Mouse (Mus musculus) midbrain, embryonic 11.5 days (tissue): ENCODE data around the gene Naa10. TPM values are rescaled to one million over a fixed set of nuclear protein-coding genes. Genes with fewer than 3 reads are reported as not detected.

Source experiments
- ATAC-seq: fragments of 200-750 bp; cut with Nextera tagmentation; 2 replicates; pipeline ENCODE4 v1.8.0; 2017; ENCODE audit warnings: moderate TSS enrichment, moderate library complexity; ENCODE audit not compliant: low FRiP score
- DNase-seq: peaks from one replicate; pipeline ENCODE4 v3.0.0; 2015; ENCODE audit warnings: low spot score; ENCODE audit errors: missing footprints
- H3K27ac ChIP-seq: fragments of 300-500 bp; sonication (generic); 2 replicates; pipeline ENCODE4 v1.5.1; 2014; ENCODE audit warnings: low read depth, low read length
- H3K27me3 ChIP-seq: fragments of 300-500 bp; sonication (generic); 2 replicates; pipeline ENCODE4 v1.6.1; 2014; ENCODE audit warnings: mild to moderate bottlenecking, low read length, moderate library complexity, mixed read lengths; ENCODE audit not compliant: control insufficient read depth, insufficient read depth
- H3K36me3 ChIP-seq: fragments of 300-500 bp; sonication (generic); 2 replicates; pipeline ENCODE4 v1.6.1; 2014; ENCODE audit warnings: mild to moderate bottlenecking, low read length, moderate library complexity, mixed read lengths; ENCODE audit not compliant: control insufficient read depth, insufficient read depth
- H3K4me1 ChIP-seq: fragments of 300-500 bp; sonication (generic); 2 replicates; pipeline ENCODE4 v1.6.1; 2014; ENCODE audit warnings: low read length; ENCODE audit not compliant: control insufficient read depth, insufficient read depth
- H3K4me2 ChIP-seq: fragments of 300-500 bp; sonication (generic); 2 replicates; pipeline ENCODE4 v1.6.1; 2014; ENCODE audit warnings: mild to moderate bottlenecking, moderate library complexity
- H3K4me3 ChIP-seq: fragments of 300-500 bp; sonication (generic); 2 replicates; pipeline ENCODE4 v1.5.1; 2014; ENCODE audit warnings: low read depth, low read length
- H3K9ac ChIP-seq: fragments of 300-500 bp; sonication (generic); 2 replicates; pipeline ENCODE4 v1.6.1; 2014; ENCODE audit warnings: low read length
- H3K9me3 ChIP-seq: fragments of 300-500 bp; sonication (generic); 2 replicates; pipeline ENCODE4 v1.6.1; 2016; ENCODE audit warnings: low read length; ENCODE audit not compliant: control insufficient read depth
- WGBS: fragments of 180-500 bp; shearing (Covaris S2); extraction: QIAGEN DNeasy Blood & Tissue Kit; methylation state at CpG from one replicate; pipeline ENCODE4 v1.1.7; 2014; 5-methylcytosine and 5-hydroxymethylcytosine counted together
- polyA plus RNA-seq: library from polyadenylated mRNA; unstranded; fragments of >200 nt; fragmentation: Nextera tagmentation; extraction: Ambion mirVana; gene quantifications from 2 replicates; pipeline ENCODE4 v1.2.1, GENCODE M21; 2014

Gene Naa10
- polyA plus RNA-seq, 1 experiment from 2014 or later = 117 TPM

DNA sequence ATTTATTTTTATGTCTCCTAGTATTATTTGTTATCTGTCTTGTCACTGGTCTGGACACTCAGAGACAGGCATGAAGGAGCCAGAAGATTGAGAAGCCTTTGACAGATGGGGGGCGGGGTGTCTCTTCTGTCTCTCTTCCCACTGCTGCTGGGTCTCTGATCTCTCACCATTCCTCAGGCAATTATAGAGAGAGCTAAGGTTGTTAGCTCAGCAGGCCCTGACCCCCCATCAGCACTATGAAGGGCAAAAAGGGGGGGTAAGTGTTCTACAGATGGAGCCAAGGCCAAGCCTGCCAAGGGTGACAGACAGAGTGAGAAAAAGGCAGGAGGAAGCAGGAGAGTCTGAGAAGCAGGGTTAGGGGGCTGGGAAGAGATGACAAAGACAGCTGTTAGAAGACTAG lies 49.8 kb downstream of the Naa10 start:
- ATAC-seq = no peak

DNA sequence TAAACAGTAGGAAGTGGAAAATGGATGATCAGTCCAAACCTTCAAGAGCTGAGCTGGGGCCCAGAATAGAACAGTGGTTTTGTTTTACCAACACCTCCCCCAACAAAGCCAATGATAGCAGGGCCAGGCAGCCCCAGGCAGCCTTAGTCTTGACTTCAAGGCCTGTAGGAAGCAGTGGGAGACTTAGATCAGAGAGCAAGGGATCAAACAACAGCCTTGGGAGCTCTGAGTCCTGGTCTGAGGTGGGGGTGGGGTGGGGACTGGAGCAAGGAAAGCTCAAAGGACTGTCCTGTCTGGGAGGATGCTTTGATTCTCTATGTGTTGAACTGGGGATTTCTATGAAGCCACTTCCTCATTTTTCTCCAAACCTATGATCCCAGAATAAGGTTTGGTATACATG lies 50.3 kb downstream of the Naa10 start:
- H3K27ac ChIP-seq = no peak overlapping the region
- no peak overlapping the region for H3K4me3 ChIP-seq
- ATAC-seq (no peak), DNase-seq (no peak)
- H3K4me1 ChIP-seq = 0 out of 2 replicates have a peak, but pooled peaks cover 3% of the 10 kb centered on the region
- H3K36me3 ChIP-seq = no peaks in the 10 kb centered on the region
- no peaks in the 10 kb centered on the region for H3K9me3 ChIP-seq
- H3K9ac ChIP-seq = no peak overlapping the region
- H3K27me3 ChIP-seq = no peaks in the 10 kb centered on the region
- H3K4me2 ChIP-seq = no peak overlapping the region

More for the DNA sequence above, 49.8 kb downstream of the Naa10 start:
- DNase-seq = no peak
- H3K27me3 ChIP-seq = no peaks in the 10 kb centered on the region
- H3K9ac ChIP-seq = no peak overlapping the region
- no peak overlapping the region for H3K27ac ChIP-seq
- no peaks in the 10 kb centered on the region for H3K36me3 ChIP-seq
- no peak overlapping the region for H3K4me2 ChIP-seq
- WGBS = 71% methylated on average over 1 of the region's 1 CpGs
- H3K4me3 ChIP-seq = no peak overlapping the region
- H3K4me1 ChIP-seq = 0 out of 2 replicates have a peak, but pooled peaks cover 3% of the 10 kb centered on the region
- no peaks in the 10 kb centered on the region for H3K9me3 ChIP-seq

DNA sequence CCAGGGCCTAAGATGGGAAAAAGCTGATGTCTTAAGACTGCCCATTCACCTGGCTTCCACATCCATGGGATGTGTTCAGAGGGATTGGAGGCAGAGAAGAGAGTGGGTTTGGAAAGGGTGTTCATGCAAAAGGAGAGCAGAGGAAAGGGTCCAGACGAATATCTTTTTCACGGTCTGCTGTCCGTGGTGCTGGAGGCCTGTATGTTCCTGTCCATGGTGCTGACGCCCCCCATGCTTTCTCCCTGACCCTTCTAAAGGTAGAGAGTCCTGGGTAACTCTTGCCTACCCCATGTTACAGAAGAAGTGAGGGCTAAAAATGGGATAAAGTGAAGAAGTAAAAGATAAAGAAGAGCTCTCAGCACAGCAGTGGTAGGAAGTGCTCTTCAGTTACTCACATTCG lies 52.4 kb downstream of the Naa10 start:
- H3K9ac ChIP-seq = no peak overlapping the region
- H3K4me1 ChIP-seq = peaks cover 9% of the 10 kb centered on the region
- H3K4me2 ChIP-seq = no peak overlapping the region
- no peaks in the 10 kb centered on the region for H3K36me3 ChIP-seq
- H3K27ac ChIP-seq = no peak overlapping the region
- H3K9me3 ChIP-seq = no peaks in the 10 kb centered on the region
- ATAC-seq (no peak), DNase-seq (peak; percentile 87)
- 12% methylated on average over 5 of the region's 5 CpGs for WGBS
- no peaks in the 10 kb centered on the region for H3K27me3 ChIP-seq
- H3K4me3 ChIP-seq = no peak overlapping the region

DNA sequence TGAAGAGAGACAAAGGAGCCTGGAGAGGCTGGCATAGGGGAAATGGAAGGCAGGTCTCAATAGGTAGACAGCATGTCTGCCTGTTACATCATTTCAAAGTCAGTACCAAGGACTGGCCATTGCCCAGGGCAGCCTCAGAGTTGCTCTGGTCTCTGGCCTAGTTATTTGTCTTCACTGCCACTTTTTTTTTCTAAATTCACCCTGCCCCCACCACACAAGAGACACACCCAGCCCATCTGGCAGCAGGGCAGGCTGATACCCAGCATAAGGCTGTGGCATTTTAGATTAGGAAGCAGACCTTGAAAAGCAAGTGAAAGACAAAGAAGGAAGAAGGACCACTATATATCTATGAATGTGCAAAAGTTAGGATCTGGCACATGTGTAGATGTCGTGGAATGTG lies 53.9 kb downstream of the Naa10 start:
- Histone ChIP-seq H3K4me2 (no peak overlapping the region), H3K36me3 (no peaks in the 10 kb centered on the region), H3K4me3 (no peak overlapping the region), H3K27ac (peak overlapping the region; percentile 22; the same call in 1 of the 2 replicates), H3K4me1 (peaks cover 9% of the 10 kb centered on the region), H3K9ac (no peak overlapping the region), H3K27me3 (no peaks in the 10 kb centered on the region), H3K9me3 (no peaks in the 10 kb centered on the region)
- ATAC-seq (no peak), DNase-seq (no peak)
- 80% methylated on average over 1 of the region's 1 CpGs for WGBS

DNA sequence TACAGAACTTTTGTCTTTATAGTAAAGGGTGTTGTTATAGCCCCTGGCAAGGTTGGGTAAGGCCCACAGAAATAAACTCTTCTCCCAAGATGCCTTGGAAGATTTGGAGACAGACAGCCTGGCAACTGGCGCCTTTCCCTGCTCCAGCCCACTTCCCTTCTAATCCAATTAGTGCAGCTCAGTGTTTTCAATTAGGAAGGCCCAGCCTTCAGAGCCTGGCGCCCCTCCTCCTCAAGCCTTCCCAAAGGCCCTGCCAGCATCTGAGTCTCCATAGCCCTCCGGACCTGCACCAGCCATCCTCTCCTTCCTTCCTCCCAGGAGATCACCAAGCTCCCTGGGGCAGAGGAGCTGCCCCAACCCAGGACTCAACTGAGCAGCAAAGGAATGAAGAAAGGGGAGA lies 54.5 kb downstream of the Naa10 start:
- DNase-seq = no peak
- Histone ChIP-seq H3K27ac (peak overlapping the region; percentile 22; the same call in 1 of the 2 replicates), H3K4me2 (no peak overlapping the region), H3K27me3 (no peaks in the 10 kb centered on the region), H3K9me3 (no peaks in the 10 kb centered on the region), H3K4me3 (no peak overlapping the region), H3K36me3 (no peaks in the 10 kb centered on the region), H3K4me1 (peaks cover 9% of the 10 kb centered on the region), H3K9ac (no peak overlapping the region)
- 0 out of 2 replicates have a peak, but pooled peaks have one; percentile 22 for ATAC-seq
- WGBS = 26% methylated on average over 3 of the region's 3 CpGs

Other genes with a start within 250 kb of the Naa10 start
- gene Slc6a8, start 248.8 kb downstream of the Naa10 start, polyA plus RNA-seq = 6.0 and 6.6 TPM in 2 replicates
- gene Bcap31, start 205.8 kb downstream of the Naa10 start, polyA plus RNA-seq = 144 and 154 TPM in 2 replicates
- gene Abcd1, start 205.3 kb downstream of the Naa10 start, polyA plus RNA-seq = 6.7 and 7.1 TPM in 2 replicates
- not detected in 2 replicates for gene Plxnb3, start 164.9 kb downstream of the Naa10 start, polyA plus RNA-seq
- gene Srpk3, start 147.5 kb downstream of the Naa10 start, polyA plus RNA-seq = 0.72 and 0.78 TPM in 2 replicates
- gene Idh3g, start 135.0 kb downstream of the Naa10 start, polyA plus RNA-seq = 182 and 185 TPM in 2 replicates
- 123 and 125 TPM in 2 replicates for gene Ssr4, start 134.9 kb downstream of the Naa10 start, polyA plus RNA-seq
- 0.86 and 1.1 TPM in 2 replicates for gene Pdzd4, start 97.0 kb downstream of the Naa10 start, polyA plus RNA-seq
- not detected in 2 replicates for gene Avpr2, start 29.8 kb downstream of the Naa10 start, polyA plus RNA-seq
- 18.3 and 21.3 TPM in 2 replicates for gene L1cam, start 25.8 kb downstream of the Naa10 start, polyA plus RNA-seq
- 1.7 and 2.1 TPM in 2 replicates for gene Arhgap4, start 74 bp downstream of the Naa10 start, polyA plus RNA-seq
- 14.4 and 17.6 TPM in 2 replicates for gene Renbp, start 8.9 kb upstream of the Naa10 start, polyA plus RNA-seq
- 74.5 and 75.1 TPM in 2 replicates for gene Hcfc1, start 44.4 kb upstream of the Naa10 start, polyA plus RNA-seq
- 30.5 and 31.6 TPM in 2 replicates for gene Irak1, start 102.0 kb upstream of the Naa10 start, polyA plus RNA-seq
- gene Opn1mw, start 205.5 kb upstream of the Naa10 start, polyA plus RNA-seq = not detected in 2 replicates
- gene Mecp2, start 213.4 kb upstream of the Naa10 start, polyA plus RNA-seq = 15.3 and 17.1 TPM in 2 replicates
- not detected in 2 replicates for gene Tex28, start 245.9 kb upstream of the Naa10 start, polyA plus RNA-seq